In the genomic region with DNA sequence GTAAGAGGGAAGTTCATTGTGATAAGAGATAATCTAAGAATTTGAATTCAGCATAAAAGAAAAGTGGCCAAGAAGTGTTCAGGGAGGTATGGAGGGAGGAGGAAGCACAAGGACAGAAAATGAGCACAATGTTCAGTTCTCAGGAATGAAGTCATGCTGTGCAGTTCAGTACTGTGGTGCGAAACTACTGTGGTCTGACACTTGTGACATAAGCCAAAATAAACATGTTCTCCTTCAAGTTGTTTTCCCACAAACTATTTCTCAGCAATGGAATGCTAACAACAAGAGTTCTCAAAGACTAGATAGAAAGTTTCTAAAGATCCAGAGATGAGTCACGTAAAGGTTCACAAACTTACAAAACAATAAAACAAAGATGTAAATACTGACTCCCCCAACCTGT, we compare ENCODE assay signal across 28 mouse cellular contexts.
DNase-seq lines count a peak whose midpoint lies in the region; ATAC-seq and TF ChIP-seq lines count a peak whose summit lies in the region.
"Had no signal": no experiment of that assay in that cellular context is flagged by ENCODE, and none has a peak within 500 bp of the region (broad histone marks: within the 10 kb centered on the region; RNA-seq: fewer than 3 reads in every experiment).

No protein-coding gene starts in this region.

- DNase-seq in kidney, adult 2 months, result peak; percentile 29
- peak; percentile 21 for DNase-seq in lung, postnatal 25 days (ENCODE audit: low spot score)
- no peak for DNase-seq in lung, postnatal 14 days
- peak; percentile 62 for DNase-seq in Patski (ENCODE audit: low read depth, low spot score)
- DNase-seq in fibroblast of lung, adult 2 months (ENCODE audit: low read depth), result peak; percentile 28
- no peak for DNase-seq in forebrain, embryonic 11.5 days (ENCODE audit: low spot score)
- DNase-seq: adrenal gland, postnatal 14 days; cerebellum, adult 2 months; cerebellum, postnatal 14 days; gastrocnemius, postnatal 14 days; heart, postnatal 10 days; retina, postnatal 1 day; right cerebral cortex, postnatal 14 days; thymus, postnatal 25 days had no signal

- 67% methylated on average over 2 of the region's 2 CpGs for WGBS in kidney, adult 2 months
- 64% methylated on average over 2 of the region's 2 CpGs for WGBS in kidney, embryonic 15.5 days
- 79% methylated on average over 2 of the region's 2 CpGs for WGBS in forebrain, embryonic 11.5 days

- H3K27me3 ChIP-seq in kidney, adult 2 months (replicated peaks; ENCODE audit: control insufficient read depth, insufficient read depth, low read length), result no peaks in the 10 kb centered on the region
- H3K27me3 ChIP-seq in kidney, embryonic 15.5 days, result no peaks in the 10 kb centered on the region
- no peaks in the 10 kb centered on the region for H3K27me3 ChIP-seq in Patski
- no peaks in the 10 kb centered on the region for H3K27me3 ChIP-seq in forebrain, embryonic 11.5 days (ENCODE audit: control insufficient read depth, insufficient read depth, low read length)
- H3K27me3 ChIP-seq: CH12.LX; forebrain, embryonic 13.5 days; heart, embryonic 13.5 days; limb, embryonic 12.5 days; liver, embryonic 15.5 days; lung, embryonic 15.5 days; midbrain, embryonic 15.5 days; neural tube, embryonic 15.5 days had no signal

- CTCF ChIA-PET in Patski (lab: Charles Lee), result interaction anchor here (0.8 kb wide), 1 partner anchor 171 kb away, joined by 3 read pairs; no protein-coding TSS in a partner anchor

- no peak overlapping the region for H3K9ac ChIP-seq in kidney, embryonic 15.5 days
- H3K9ac ChIP-seq in forebrain, embryonic 11.5 days (ENCODE audit: low read length), result no peak overlapping the region
- H3K9ac ChIP-seq: forebrain, embryonic 13.5 days; heart, embryonic 13.5 days; limb, embryonic 12.5 days; liver, embryonic 15.5 days; lung, embryonic 15.5 days; midbrain, embryonic 15.5 days; neural tube, embryonic 15.5 days had no signal

- no peaks in the 10 kb centered on the region for H3K36me3 ChIP-seq in kidney, adult 2 months (ENCODE audit: control insufficient read depth, insufficient read depth, low read length)
- H3K36me3 ChIP-seq in kidney, embryonic 15.5 days, result no peaks in the 10 kb centered on the region
- no peaks in the 10 kb centered on the region for H3K36me3 ChIP-seq in forebrain, embryonic 11.5 days (ENCODE audit: control insufficient read depth, insufficient read depth, low read length)
- H3K36me3 ChIP-seq: heart, embryonic 13.5 days; limb, embryonic 12.5 days; liver, embryonic 15.5 days; lung, embryonic 15.5 days; midbrain, embryonic 10.5 days; midbrain, embryonic 15.5 days; neural tube, embryonic 15.5 days had no signal

- ATAC-seq in kidney, embryonic 15.5 days (replicated peaks; ENCODE audit: low FRiP score), result no peak
- ATAC-seq in Patski, result peak; percentile 79
- no peak for ATAC-seq in forebrain, embryonic 11.5 days (replicated peaks; ENCODE audit: low FRiP score)
- ATAC-seq: forebrain, embryonic 13.5 days; intestine, postnatal 0 days; midbrain, embryonic 15.5 days had no signal

- no peaks in the 10 kb centered on the region for H3K9me3 ChIP-seq in kidney, embryonic 15.5 days (replicated peaks)
- no peaks in the 10 kb centered on the region for H3K9me3 ChIP-seq in forebrain, embryonic 11.5 days (ENCODE audit: control insufficient read depth, low read length)
- H3K9me3 ChIP-seq: forebrain, embryonic 13.5 days; heart, embryonic 13.5 days; limb, embryonic 12.5 days; liver, embryonic 15.5 days; lung, embryonic 15.5 days; midbrain, embryonic 10.5 days; midbrain, embryonic 15.5 days; neural tube, embryonic 15.5 days had no signal

- TF ChIP-seq POLR2A in kidney, adult 2 months (IDR thresholded peaks at IDR 0.05; ENCODE audit: low read depth, low read length), result no peak

- H3K4me2 ChIP-seq in kidney, embryonic 15.5 days, result no peak overlapping the region
- H3K4me2 ChIP-seq in forebrain, embryonic 11.5 days (ENCODE audit: low read depth, low read length, severe bottlenecking), result no peak overlapping the region
- H3K4me2 ChIP-seq: forebrain, embryonic 13.5 days; heart, embryonic 13.5 days; limb, embryonic 12.5 days; liver, embryonic 15.5 days; lung, embryonic 15.5 days; midbrain, embryonic 15.5 days; neural tube, embryonic 15.5 days had no signal

- POLR2A ChIA-PET in Patski (lab: Charles Lee), result no interaction called here

- TF ChIP-seq CTCF in kidney, adult 2 months (conservative IDR thresholded peaks at IDR 0.05; ENCODE audit: insufficient read depth, insufficient read length, low read depth, low read length), result no peak
- TF ChIP-seq CTCF in Patski (IDR thresholded peaks at IDR 0.05), result no peak

- no peak overlapping the region for H3K4me3 ChIP-seq in kidney, adult 2 months (ENCODE audit: insufficient read depth, low read depth, low read length)
- no peak overlapping the region for H3K4me3 ChIP-seq in kidney, embryonic 15.5 days (replicated peaks)
- no peak overlapping the region for H3K4me3 ChIP-seq in forebrain, embryonic 11.5 days (ENCODE audit: low read depth, low read length)
- H3K4me3 ChIP-seq: erythroblast, embryonic 14.5 days; forebrain, embryonic 13.5 days; heart, embryonic 13.5 days; layer of hippocampus, adult 2 months; left cerebral cortex, adult 2 months; limb, embryonic 12.5 days; liver, embryonic 15.5 days; lung, embryonic 15.5 days; midbrain, embryonic 10.5 days; midbrain, embryonic 15.5 days; neural tube, embryonic 15.5 days had no signal

- no peaks in the 10 kb centered on the region for H3K4me1 ChIP-seq in kidney, adult 2 months (ENCODE audit: control insufficient read depth, insufficient read depth, low read length)
- H3K4me1 ChIP-seq in kidney, embryonic 15.5 days, result no peaks in the 10 kb centered on the region
- no peaks in the 10 kb centered on the region for H3K4me1 ChIP-seq in forebrain, embryonic 11.5 days (replicated peaks; ENCODE audit: control insufficient read depth, insufficient read depth, low read length)
- H3K4me1 ChIP-seq: forebrain, embryonic 13.5 days; heart, embryonic 13.5 days; limb, embryonic 12.5 days; liver, embryonic 15.5 days; lung, embryonic 15.5 days; midbrain, embryonic 10.5 days; midbrain, embryonic 15.5 days; neural tube, embryonic 15.5 days had no signal

- in situ Hi-C loops in Patski (cut with MboI; ENCODE audit: low pct_unique_long_range_greater_than_20kb), result no loop called here

- no peak overlapping the region for H3K27ac ChIP-seq in kidney, adult 2 months (ENCODE audit: insufficient read depth, low read depth, low read length)
- no peak overlapping the region for H3K27ac ChIP-seq in kidney, embryonic 15.5 days
- H3K27ac ChIP-seq in forebrain, embryonic 11.5 days (ENCODE audit: low read depth, low read length), result no peak overlapping the region
- H3K27ac ChIP-seq: forebrain, embryonic 13.5 days; heart, embryonic 13.5 days; layer of hippocampus, adult 2 months; left cerebral cortex, adult 2 months; limb, embryonic 12.5 days; liver, embryonic 15.5 days; lung, embryonic 15.5 days; midbrain, embryonic 10.5 days; midbrain, embryonic 15.5 days; neural tube, embryonic 15.5 days had no signal

Comparison
In these comparisons a context has a peak if more than half of its experiments do, and no peak if none do; other contexts are left out.
1. DNase-seq: peak in kidney, adult 2 months (single experiment), lung, postnatal 25 days (single experiment), Patski (single experiment) and fibroblast of lung, adult 2 months (single experiment); none in lung, postnatal 14 days (single experiment) and forebrain, embryonic 11.5 days (single experiment).